Mouse (Mus musculus) ES-E14 (cell line): Measurements from ENCODE around the gene Chac1. TPM values are rescaled to one million over a fixed set of nuclear protein-coding genes. Genes with fewer than 3 reads are reported as not detected.

Experiments
- DNase-seq: peaks from one replicate; pipeline ENCODE4 v3.0.0-alpha.2; 2013; ENCODE audit warnings: low read depth, low spot score
- H3K27ac ChIP-seq: 2 replicates; pipeline ENCODE4 v1.5.1; 2012; ENCODE audit warnings: low read depth, mild to moderate bottlenecking, low read length, moderate library complexity, mixed read lengths; ENCODE audit not compliant: poor library complexity, insufficient read depth, severe bottlenecking
- H3K36me3 ChIP-seq: 2 replicates; pipeline ENCODE4 v1.6.1; 2012; ENCODE audit warnings: mild to moderate bottlenecking, low read length, moderate library complexity, mixed read lengths; ENCODE audit not compliant: control insufficient read depth, poor library complexity, insufficient read depth, severe bottlenecking
- H3K4me1 ChIP-seq, 2 experiments: fragments of 150-350 bp in 1 of 2; sonication (generic) in 1 of 2; 2 replicates each; pipeline ENCODE4 v1.6.1; 2012; ENCODE audit warnings: low read length in 2 of 2, mild to moderate bottlenecking in 1 of 2, mixed read lengths in 1 of 2; ENCODE audit not compliant: control insufficient read depth in 2 of 2, insufficient read depth in 2 of 2, poor library complexity in 1 of 2
- H3K4me3 ChIP-seq, 2 experiments: fragments of 150-350 bp in 1 of 2; sonication (generic) in 1 of 2; 2 replicates each; pipeline ENCODE4 v1.5.1; 2012; ENCODE audit warnings: low read length in 2 of 2, low read depth in 1 of 2, mild to moderate bottlenecking in 1 of 2, mixed read lengths in 1 of 2; ENCODE audit not compliant: insufficient read depth in 1 of 2, poor library complexity in 1 of 2, severe bottlenecking in 1 of 2
- H3K9ac ChIP-seq: 2 replicates; pipeline ENCODE4 v1.6.1; 2012; ENCODE audit warnings: low read depth, mild to moderate bottlenecking, low read length, mixed read lengths; ENCODE audit not compliant: poor library complexity, insufficient read depth, severe bottlenecking
- H3K9me3 ChIP-seq: fragments of 150-350 bp; sonication (generic); 2 replicates; pipeline ENCODE4 v1.6.1; 2012; ENCODE audit warnings: low read depth, mild to moderate bottlenecking, low read length; ENCODE audit not compliant: control insufficient read depth, insufficient read depth
- CHD2 ChIP-seq: IDR thresholded peaks from 2 replicates; pipeline ENCODE4 v1.6.1; 2014; ENCODE audit warnings: mild to moderate bottlenecking, low read depth, low read length, inconsistent platforms
- HCFC1 ChIP-seq: IDR thresholded peaks from 2 replicates; pipeline ENCODE4 v1.6.1; 2012; ENCODE audit warnings: low read length, inconsistent platforms, borderline replicate concordance; ENCODE audit not compliant: insufficient read depth
- MAFK ChIP-seq: IDR thresholded peaks from 2 replicates; pipeline ENCODE4 v1.6.1; 2014; ENCODE audit warnings: mild to moderate bottlenecking, low read depth, low read length, inconsistent platforms; ENCODE audit not compliant: insufficient read depth
- ZC3H11A ChIP-seq: IDR thresholded peaks from 2 replicates; pipeline ENCODE4 v1.6.1; 2012; ENCODE audit warnings: low read depth, mild to moderate bottlenecking, inconsistent platforms, low read length, borderline replicate concordance
- ZNF384 ChIP-seq: IDR thresholded peaks from 2 replicates; pipeline ENCODE4 v1.6.1; 2012; ENCODE audit warnings: low read depth, low read length, inconsistent platforms
- in situ Hi-C, 2 experiments: fragments of 600-800 bp; cut with MboI; formaldehyde crosslinking; loops; one replicate each; pipeline ENCODE4 v1.15.1; 2025; ENCODE audit warnings: low sequenced_read_pairs in 2 of 2, inconsistent platforms in 1 of 2; ENCODE audit not compliant: unreplicated experiment in 2 of 2
- total RNA-seq: library from RNA; depleted of rRNA; stranded (reverse); fragments of 300-350 nt; gene quantifications from 2 replicates; pipeline ENCODE4 v1.2.3, GENCODE M21; 2012

The Chac1 gene
- total RNA-seq, 1 experiment, result 20.9 TPM

- no peak for TF ChIP-seq ZC3H11A
- no peak for TF ChIP-seq CHD2
- no peak for TF ChIP-seq ZNF384
- no peak for TF ChIP-seq HCFC1
- no peak for TF ChIP-seq MAFK
- Histone ChIP-seq H3K36me3 (peaks cover 35% of the 10 kb centered on the region), H3K4me3 (no peak overlapping the region), H3K9ac (no peak overlapping the region), H3K9me3 (no peaks in the 10 kb centered on the region), H3K27ac (no peak overlapping the region; the same call in 1 of the 2 replicates), H3K4me1 (no peaks in the 10 kb centered on the region)
- no peak for DNase-seq
- in situ Hi-C loops, result no loop called here
Observed at GRCm38 (mm10) chr2:119370116-119370515, 19.1 kb downstream of the Chac1 start.

DNA sequence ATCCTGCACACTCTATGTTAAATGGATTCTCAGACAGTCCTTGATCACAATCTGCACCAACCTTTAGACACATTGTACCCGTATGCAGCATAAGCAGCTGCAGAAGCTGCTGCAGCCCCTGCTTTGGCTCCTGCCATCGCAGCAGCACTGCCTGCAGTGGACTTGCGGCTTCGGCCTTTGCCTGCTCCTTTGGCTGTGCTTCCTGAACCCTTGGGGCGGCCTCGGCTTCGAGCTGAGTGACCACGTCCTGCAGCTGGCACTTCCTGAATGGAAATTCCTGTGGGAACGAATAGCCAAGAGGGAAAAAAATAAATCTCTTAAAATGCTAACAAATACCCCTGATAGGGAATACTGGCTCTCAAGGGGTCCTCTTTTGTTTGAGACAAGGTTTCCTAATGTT is 26.3 kb downstream of the Chac1 start:
- H3K9ac ChIP-seq, result no peak overlapping the region
- H3K4me1 ChIP-seq, result no peaks in the 10 kb centered on the region
- peaks cover 56% of the 10 kb centered on the region for H3K36me3 ChIP-seq

DNA sequence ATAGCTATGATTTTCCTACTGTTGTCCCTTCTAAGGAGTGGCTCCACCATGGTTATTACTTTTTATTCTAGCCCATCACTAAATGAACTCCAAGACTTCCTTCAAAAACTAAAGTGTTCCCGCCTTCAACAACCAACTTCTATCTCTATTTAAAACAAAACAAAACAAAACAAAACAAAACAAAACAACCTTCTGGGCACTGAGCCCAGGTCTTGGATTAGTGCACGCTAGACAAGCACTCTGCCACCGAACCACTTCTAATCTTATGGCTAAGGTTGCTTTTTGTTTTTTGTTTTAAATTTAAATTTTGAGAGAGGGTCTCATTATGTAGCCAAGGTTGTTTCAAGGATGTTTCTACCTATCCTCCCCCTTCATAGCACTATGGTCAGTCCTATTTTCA is 26.8 kb downstream of the Chac1 start:
- Histone ChIP-seq H3K36me3 (peaks cover 54% of the 10 kb centered on the region), H3K9ac (no peak overlapping the region), H3K4me1 (no peaks in the 10 kb centered on the region), H3K4me3 (no peak overlapping the region), H3K9me3 (no peaks in the 10 kb centered on the region), H3K27ac (no peak overlapping the region)
- in situ Hi-C loops, result no loop called here
- TF ChIP-seq CHD2 (no peak), ZNF384 (no peak), ZC3H11A (no peak), MAFK (no peak), HCFC1 (no peak)
- no peak for DNase-seq

More for the DNA sequence above, 26.3 kb downstream of the Chac1 start:
- no peaks in the 10 kb centered on the region for H3K9me3 ChIP-seq
- no peak for DNase-seq
- no peak overlapping the region for H3K27ac ChIP-seq
- no peak for TF ChIP-seq CHD2
- in situ Hi-C loops, result no loop called here
- H3K4me3 ChIP-seq, result no peak overlapping the region

DNA sequence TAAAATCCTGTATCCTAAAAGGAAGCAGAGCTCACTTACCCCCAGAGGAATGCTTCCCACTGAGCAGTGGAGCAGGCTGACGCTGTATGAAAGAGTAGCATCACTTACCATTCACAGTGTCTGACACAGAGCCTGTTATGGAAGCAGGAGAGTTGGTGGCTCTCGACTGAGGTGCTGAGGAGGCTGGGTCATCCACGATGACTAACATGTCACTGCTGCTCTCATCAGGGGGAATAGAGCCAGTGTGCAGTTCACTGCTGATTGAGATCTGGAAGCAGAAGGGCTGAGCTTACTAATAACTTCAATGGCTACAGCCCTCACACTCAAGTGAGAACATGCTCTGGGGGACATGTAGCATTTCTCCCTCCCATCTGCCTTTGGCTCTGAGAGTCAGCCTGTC is 28.4 kb downstream of the Chac1 start:
- in situ Hi-C loops, result no loop called here
- Histone ChIP-seq H3K27ac (no peak overlapping the region), H3K4me1 (no peaks in the 10 kb centered on the region), H3K4me3 (no peak overlapping the region), H3K9me3 (no peaks in the 10 kb centered on the region), H3K36me3 (peaks cover 45% of the 10 kb centered on the region), H3K9ac (no peak overlapping the region)
- TF ChIP-seq CHD2, result no peak
- no peak for TF ChIP-seq HCFC1
- TF ChIP-seq ZNF384, result no peak
- TF ChIP-seq MAFK, result no peak
- no peak for TF ChIP-seq ZC3H11A
- DNase-seq, result no peak

DNA sequence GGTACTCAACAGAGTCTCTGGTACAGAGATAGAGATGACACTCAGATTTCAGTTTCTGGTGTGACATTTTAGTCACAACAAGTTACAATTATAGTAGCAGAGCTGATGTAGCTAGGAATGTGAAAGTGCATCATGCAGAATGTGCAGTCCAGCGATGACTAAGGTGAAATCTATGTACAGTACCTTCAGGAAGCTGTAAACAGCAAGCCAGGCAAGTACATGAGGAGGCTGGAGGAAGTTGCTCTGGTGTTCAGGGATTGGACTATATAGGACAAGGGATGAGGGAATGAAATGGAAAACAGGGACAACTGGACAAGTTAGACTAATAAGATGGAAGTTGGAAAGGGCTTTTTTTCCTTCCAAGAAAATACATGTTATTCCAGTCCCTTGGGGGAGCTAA is 37.2 kb downstream of the Chac1 start:
- in situ Hi-C loops, result no loop called here
- Histone ChIP-seq H3K4me1 (no peaks in the 10 kb centered on the region; a peak in 1 of 4 replicates), H3K9ac (no peak overlapping the region), H3K9me3 (no peaks in the 10 kb centered on the region), H3K4me3 (no peak overlapping the region), H3K27ac (no peak overlapping the region), H3K36me3 (peaks cover 5% of the 10 kb centered on the region)
- DNase-seq, result no peak
- TF ChIP-seq ZNF384 (no peak), HCFC1 (no peak)
